Mouse (Mus musculus) inflammation-experienced regulatory T-cells, adult 16 weeks (primary cell): Measurements from ENCODE around the gene Map3k7cl. TPM values are rescaled to one million over a fixed set of nuclear protein-coding genes. Genes with fewer than 3 reads are reported as not detected.

Experiments used
- polyA plus RNA-seq: library from polyadenylated mRNA; unstranded; fragments of 100-300 nt; shearing (Covaris generic); gene quantifications from one replicate; pipeline ENCODE4 v1.2.1, GENCODE M21; 2017

The Map3k7cl gene
- polyA plus RNA-seq: not detected

GRCm38 (mm10) chr16:87552907-87553691 lies at the start of gene Map3k7cl:
TSS of gene Map3k7cl (plus strand) at chr16:87553330.

Other genes starting within 250 kb of the Map3k7cl start
- 15.0 TPM for gene N6amt1, start 199.1 kb upstream of the Map3k7cl start, polyA plus RNA-seq
- 70.6 TPM for gene Ltn1, start 120.7 kb upstream of the Map3k7cl start, polyA plus RNA-seq
- gene Rwdd2b, start 112.8 kb upstream of the Map3k7cl start, polyA plus RNA-seq: 14.0 TPM
- 78.2 TPM for gene Usp16, start 98.6 kb upstream of the Map3k7cl start, polyA plus RNA-seq
- 442 TPM for gene Cct8, start 57.5 kb upstream of the Map3k7cl start, polyA plus RNA-seq
- 5.0 TPM for gene Bach1, start 145.6 kb downstream of the Map3k7cl start, polyA plus RNA-seq